Mouse (Mus musculus): ENCODE data around the gene Kat8. TPM values are rescaled to one million over a fixed set of nuclear protein-coding genes. Genes with fewer than 3 reads are reported as not detected.
A peak's percentile ranks its signal among the peaks of the same experiment; 100 is the strongest.

The Kat8 gene
- total and polyA plus RNA-seq, 2 experiments from 2014 or later = 17.0 to 22.6 TPM

DNA sequence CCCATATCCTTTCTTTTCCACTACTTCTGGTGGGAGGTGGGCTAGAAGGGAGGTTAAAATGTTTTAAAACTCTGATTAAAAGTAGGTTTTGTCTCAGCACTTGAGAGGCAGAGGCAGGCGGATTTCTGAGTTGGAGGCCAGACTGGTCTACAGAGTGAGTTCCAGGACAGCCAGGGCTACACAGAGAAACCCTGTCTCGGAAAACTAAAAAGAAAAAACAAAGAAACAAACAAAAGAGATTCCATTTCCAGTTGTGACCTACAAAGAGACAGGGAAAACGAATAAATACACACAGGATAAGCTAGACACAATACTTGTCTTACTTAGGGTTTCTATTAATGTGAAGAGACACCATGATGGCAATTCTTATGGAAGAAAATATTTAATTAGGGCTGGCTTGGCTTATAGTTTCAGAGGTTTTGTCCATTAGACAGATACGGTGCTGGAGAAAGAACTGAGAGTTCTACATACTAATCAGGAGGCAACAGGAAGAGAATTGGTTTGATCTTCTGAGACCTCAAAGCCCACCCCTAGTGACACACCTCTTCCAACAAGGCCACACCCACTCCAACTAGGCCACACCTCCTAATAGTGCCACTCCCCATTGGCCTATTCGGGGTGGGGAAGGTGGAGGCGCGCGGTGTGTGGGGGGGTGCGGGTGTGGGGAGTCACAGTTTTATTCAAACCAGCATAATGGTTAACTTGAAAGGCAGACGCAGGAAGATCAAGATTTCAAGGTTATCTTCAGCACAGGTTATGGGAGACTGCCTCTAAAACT is 13.9 kb upstream of the Kat8 start:
- Histone ChIP-seq H3K9ac (replicated peaks; ENCODE audit: low read depth, low read length) (no peak overlapping the region), H3K27ac (ENCODE audit: low read depth) (no peak overlapping the region)
- 34% methylated on average over 10 of the region's 10 CpGs for WGBS

DNA sequence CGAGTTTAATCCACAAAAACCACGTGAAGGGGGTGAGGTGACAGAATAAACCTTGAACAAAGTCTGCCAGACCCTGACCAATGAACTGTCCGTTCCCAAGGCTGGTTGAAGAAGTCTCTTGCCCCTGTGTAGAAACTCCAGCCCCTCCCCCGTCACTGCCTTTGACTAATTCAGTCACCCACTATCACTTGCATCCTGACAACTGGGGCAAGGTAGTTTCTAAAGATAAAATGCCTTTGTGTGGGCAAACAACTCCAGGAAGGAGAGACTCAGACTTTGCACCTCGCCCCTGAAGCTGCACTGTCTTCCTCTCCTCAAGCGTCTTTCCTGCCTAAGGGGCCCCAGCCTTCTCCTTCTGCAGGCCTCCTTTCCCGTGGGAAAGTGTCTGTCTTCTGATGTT is 12.3 kb upstream of the Kat8 start:
- WGBS = 26% methylated on average over 7 of the region's 7 CpGs
- Histone ChIP-seq H3K9me3 (replicated peaks; ENCODE audit: control insufficient read depth, low read length) (no peaks in the 10 kb centered on the region), H3K4me3 (ENCODE audit: low read depth, low read length) (no peak overlapping the region), H3K9ac (replicated peaks; ENCODE audit: low read depth, low read length) (no peak overlapping the region), H3K27me3 (ENCODE audit: control insufficient read depth, insufficient read depth, low read length) (no peaks in the 10 kb centered on the region), H3K27ac (ENCODE audit: low read depth) (no peak overlapping the region), H3K4me1 (ENCODE audit: control insufficient read depth, insufficient read depth) (peaks cover 7% of the 10 kb centered on the region), H3K4me2 (ENCODE audit: low read depth, low read length) (no peak overlapping the region), H3K36me3 (replicated peaks; ENCODE audit: control insufficient read depth, insufficient read depth, low read length) (no peaks in the 10 kb centered on the region)
- no peak for TF ChIP-seq EP300 (IDR thresholded peaks at IDR 0.05; ENCODE audit: low read depth)
- TF ChIP-seq CTCF (IDR thresholded peaks at IDR 0.05; ENCODE audit: low read depth) = no peak
- ATAC-seq (ENCODE audit: insufficient read depth, low read depth) (no peak), DNase-seq (ENCODE audit: low spot score) (no peak)

More for the DNA sequence above, 13.9 kb upstream of the Kat8 start:
- Histone ChIP-seq H3K27me3 (ENCODE audit: control insufficient read depth, insufficient read depth, low read length) (no peaks in the 10 kb centered on the region), H3K4me1 (ENCODE audit: control insufficient read depth, insufficient read depth) (peaks cover 6% of the 10 kb centered on the region), H3K36me3 (replicated peaks; ENCODE audit: control insufficient read depth, insufficient read depth, low read length) (no peaks in the 10 kb centered on the region), H3K4me2 (ENCODE audit: low read depth, low read length) (no peak overlapping the region), H3K4me3 (ENCODE audit: low read depth, low read length) (no peak overlapping the region), H3K9me3 (replicated peaks; ENCODE audit: control insufficient read depth, low read length) (no peaks in the 10 kb centered on the region)
- no peak for DNase-seq (ENCODE audit: low spot score)
- TF ChIP-seq CTCF (IDR thresholded peaks at IDR 0.05; ENCODE audit: low read depth) (no peak), EP300 (IDR thresholded peaks at IDR 0.05; ENCODE audit: low read depth) (no peak)
- ATAC-seq (ENCODE audit: insufficient read depth, low read depth) = no peak

DNA sequence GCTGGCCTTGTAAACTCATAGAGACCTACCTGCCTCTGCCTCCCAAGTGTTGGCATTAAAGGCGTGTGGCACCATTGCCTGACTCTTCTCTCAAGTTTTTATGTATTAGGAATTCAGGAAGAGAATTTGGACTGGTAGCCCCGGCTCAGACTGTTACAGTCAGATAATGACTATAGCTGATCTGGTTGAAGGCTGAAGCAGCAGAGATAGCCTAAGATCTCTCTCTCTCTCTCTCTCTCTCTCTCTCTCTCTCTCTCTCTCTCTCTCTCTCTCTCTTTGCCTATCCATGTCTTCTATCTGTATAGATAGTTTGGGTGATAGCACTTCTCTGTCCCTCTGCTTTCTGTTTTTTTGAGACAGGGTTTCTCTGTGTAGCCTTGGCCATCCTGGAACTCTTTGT is 10.5 kb upstream of the Kat8 start:
- Histone ChIP-seq H3K4me2 (ENCODE audit: low read depth, low read length) (no peak overlapping the region), H3K4me3 (ENCODE audit: low read depth, low read length) (no peak overlapping the region), H3K9me3 (replicated peaks; ENCODE audit: control insufficient read depth, low read length) (no peaks in the 10 kb centered on the region), H3K27ac (ENCODE audit: low read depth) (no peak overlapping the region), H3K9ac (replicated peaks; ENCODE audit: low read depth, low read length) (no peak overlapping the region), H3K27me3 (ENCODE audit: control insufficient read depth, insufficient read depth, low read length) (no peaks in the 10 kb centered on the region), H3K4me1 (ENCODE audit: control insufficient read depth, insufficient read depth) (peaks cover 7% of the 10 kb centered on the region), H3K36me3 (replicated peaks; ENCODE audit: control insufficient read depth, insufficient read depth, low read length) (peaks cover 17% of the 10 kb centered on the region)
- DNase-seq (ENCODE audit: low spot score) (no peak), ATAC-seq (ENCODE audit: insufficient read depth, low read depth) (no peak)
- WGBS = 70% methylated on average over 2 of the region's 2 CpGs
- TF ChIP-seq EP300 (IDR thresholded peaks at IDR 0.05; ENCODE audit: low read depth) (no peak), CTCF (IDR thresholded peaks at IDR 0.05; ENCODE audit: low read depth) (no peak)

DNA sequence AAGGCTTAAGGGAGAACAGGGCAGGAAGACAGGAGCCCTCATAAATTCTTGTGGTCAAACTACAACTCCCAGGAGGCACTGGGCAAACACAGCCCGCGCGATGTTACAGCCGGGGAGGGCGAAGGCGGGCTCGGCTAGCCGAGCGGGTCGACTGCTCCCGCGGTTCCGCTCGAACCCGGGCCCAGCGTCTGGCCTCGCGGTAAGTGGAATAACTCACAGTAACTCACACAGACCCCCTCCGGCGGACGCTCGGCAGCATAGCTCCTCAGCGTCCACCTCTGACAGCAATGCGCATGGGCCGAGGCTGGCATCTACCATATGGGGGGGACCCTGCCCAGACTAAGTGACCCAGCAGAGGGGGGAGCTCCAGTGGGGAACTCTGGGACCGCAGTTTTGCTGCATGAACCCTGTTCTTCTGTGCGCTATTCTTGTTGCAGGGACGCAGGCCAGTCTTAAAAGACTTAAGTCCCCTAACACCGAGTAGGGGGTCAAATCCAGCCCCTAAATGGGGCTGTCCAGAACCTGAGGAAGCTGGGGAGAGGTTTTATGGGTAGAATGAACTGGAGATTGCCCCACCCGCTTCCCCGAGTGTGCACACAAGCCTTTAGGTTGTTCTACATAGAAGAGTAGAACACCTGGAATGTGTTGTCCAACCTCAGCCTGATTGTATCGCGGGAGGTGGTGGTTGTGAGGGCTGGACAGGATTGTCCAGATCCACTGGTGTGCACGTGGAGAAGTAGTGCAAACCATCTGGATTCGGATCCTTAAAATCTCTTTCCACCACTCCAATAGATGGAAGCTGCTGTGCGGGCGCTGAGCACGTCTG is 8.1 kb upstream of the Kat8 start, which contains the start of gene Bckdk:
Bckdk (plus strand) TSS at position 112 of the 826 bp plus-strand sequence.
- ATAC-seq (ENCODE audit: insufficient read depth, low read depth) = peak; percentile 90
- peaks cover 7% of the 10 kb centered on the region; the same call in 1 of the 2 replicates for H3K4me1 ChIP-seq (ENCODE audit: control insufficient read depth, insufficient read depth)
- 7% methylated on average over 38 of the region's 38 CpGs for WGBS

DNA sequence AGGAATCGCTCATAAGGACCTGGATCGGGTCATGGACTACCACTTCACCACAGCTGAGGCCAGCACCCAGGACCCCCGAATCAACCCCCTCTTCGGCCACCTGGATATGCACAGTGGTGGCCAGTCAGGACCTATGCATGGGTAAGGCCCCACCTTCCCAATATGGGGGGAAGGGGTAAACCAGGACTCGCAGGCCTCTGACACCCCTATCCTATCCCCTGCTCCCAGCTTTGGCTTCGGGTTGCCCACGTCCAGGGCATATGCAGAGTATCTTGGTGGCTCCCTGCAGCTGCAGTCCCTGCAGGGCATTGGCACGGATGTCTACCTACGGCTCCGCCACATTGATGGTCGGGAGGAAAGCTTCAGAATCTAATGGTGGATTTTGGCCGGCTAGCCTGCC is 4.4 kb upstream of the Kat8 start:
- 94% methylated on average over 12 of the region's 12 CpGs for WGBS
- TF ChIP-seq EP300 (IDR thresholded peaks at IDR 0.05; ENCODE audit: low read depth) (no peak), CTCF (IDR thresholded peaks at IDR 0.05; ENCODE audit: low read depth) (no peak)
- Histone ChIP-seq H3K36me3 (replicated peaks; ENCODE audit: control insufficient read depth, insufficient read depth, low read length) (peaks cover 44% of the 10 kb centered on the region), H3K9me3 (replicated peaks; ENCODE audit: control insufficient read depth, low read length) (no peaks in the 10 kb centered on the region), H3K4me1 (ENCODE audit: control insufficient read depth, insufficient read depth) (peaks cover 13% of the 10 kb centered on the region; the same call in 1 of the 2 replicates), H3K4me2 (ENCODE audit: low read depth, low read length) (no peak overlapping the region), H3K27ac (ENCODE audit: low read depth) (no peak overlapping the region), H3K9ac (replicated peaks; ENCODE audit: low read depth, low read length) (no peak overlapping the region), H3K27me3 (ENCODE audit: control insufficient read depth, insufficient read depth, low read length) (no peaks in the 10 kb centered on the region), H3K4me3 (ENCODE audit: low read depth, low read length) (no peak overlapping the region)
- ATAC-seq (ENCODE audit: insufficient read depth, low read depth) = no peak
- no peak for DNase-seq (ENCODE audit: low spot score)

More for the DNA sequence above, 8.1 kb upstream of the Kat8 start, which contains the start of gene Bckdk:
- peak within 1 kb of the TSS; percentile 82 for H3K4me3 ChIP-seq (ENCODE audit: low read depth, low read length)
- no peaks in the 10 kb centered on the region for H3K9me3 ChIP-seq (replicated peaks; ENCODE audit: control insufficient read depth, low read length)
- H3K27ac ChIP-seq (ENCODE audit: low read depth) = peak within 1 kb of the TSS; percentile 77
- H3K4me2 ChIP-seq (ENCODE audit: low read depth, low read length) = peak within 1 kb of the TSS; percentile 74
- TF ChIP-seq EP300 (IDR thresholded peaks at IDR 0.05; ENCODE audit: low read depth) (no peak), CTCF (IDR thresholded peaks at IDR 0.05; ENCODE audit: low read depth) (peak; percentile 9; the same call in 1 of the 2 replicates)
- no peaks in the 10 kb centered on the region for H3K27me3 ChIP-seq (ENCODE audit: control insufficient read depth, insufficient read depth, low read length)
- peaks cover 41% of the 10 kb centered on the region for H3K36me3 ChIP-seq (replicated peaks; ENCODE audit: control insufficient read depth, insufficient read depth, low read length)
- peak; percentile 76 for DNase-seq (ENCODE audit: low spot score)
- peak within 1 kb of the TSS; percentile 90 for H3K9ac ChIP-seq (replicated peaks; ENCODE audit: low read depth, low read length)

Data from heart, postnatal 0 days (tissue).